Mouse (Mus musculus): ENCODE data around the gene Naa80. TPM values are rescaled to one million over a fixed set of nuclear protein-coding genes. Genes with fewer than 3 reads are reported as not detected.

Gene Naa80
- polyA plus RNA-seq, 1 experiment from 2014 or later = 15.1 TPM

- 17% methylated on average over 14 of the region's 14 CpGs for WGBS
- peaks cover 78% of the 10 kb centered on the region for H3K4me1 ChIP-seq (replicated peaks)
These were observed 51.3 kb downstream of the Naa80 start for GRCm38 (mm10) chr9:107629901-107630425.

GRCm38 (mm10) chr9:107630576-107630975 lies 51.9 kb downstream of the Naa80 start:
- no peaks in the 10 kb centered on the region for H3K27me3 ChIP-seq (replicated peaks)
- WGBS = 25% methylated on average over 4 of the region's 4 CpGs
- 0 out of 2 replicates have a peak, but pooled peaks cover 4% of the 10 kb centered on the region for H3K36me3 ChIP-seq
- no peaks in the 10 kb centered on the region for H3K9me3 ChIP-seq
- H3K27ac ChIP-seq = peak overlapping the region; percentile 72
- H3K4me1 ChIP-seq (replicated peaks) = peaks cover 75% of the 10 kb centered on the region
- H3K4me3 ChIP-seq (replicated peaks) = no peak overlapping the region
- 0 out of 2 replicates have a peak overlapping the region, but pooled peaks have one; percentile 5 for H3K9ac ChIP-seq
- peak overlapping the region; percentile 38; the same call in 1 of the 2 replicates for H3K4me2 ChIP-seq (replicated peaks)
- no peak for ATAC-seq

More at GRCm38 (mm10) chr9:107629901-107630425, 51.3 kb downstream of the Naa80 start:
- Histone ChIP-seq H3K4me3 (replicated peaks) (no peak overlapping the region), H3K9ac (peak overlapping the region; percentile 5; the same call in 1 of the 2 replicates), H3K9me3 (no peaks in the 10 kb centered on the region), H3K27ac (peak overlapping the region; percentile 72), H3K27me3 (replicated peaks) (no peaks in the 10 kb centered on the region), H3K4me2 (replicated peaks) (peak overlapping the region; percentile 38), H3K36me3 (0 out of 2 replicates have a peak, but pooled peaks cover 4% of the 10 kb centered on the region)
- no peak for ATAC-seq

- Histone ChIP-seq H3K4me3 (replicated peaks) (0 out of 2 replicates have a peak overlapping the region, but pooled peaks have one; percentile 91), H3K4me1 (replicated peaks) (peaks cover 75% of the 10 kb centered on the region), H3K27me3 (replicated peaks) (no peaks in the 10 kb centered on the region), H3K27ac (peak overlapping the region; percentile 88; the same call in 1 of the 2 replicates), H3K9me3 (no peaks in the 10 kb centered on the region), H3K36me3 (0 out of 2 replicates have a peak, but pooled peaks cover 4% of the 10 kb centered on the region), H3K9ac (peak overlapping the region; percentile 98; the same call in 1 of the 2 replicates), H3K4me2 (replicated peaks) (peak overlapping the region; percentile 94)
- 72% methylated on average over 9 of the region's 9 CpGs for WGBS
- no peak for ATAC-seq
These were observed 52.7 kb downstream of the Naa80 start for GRCm38 (mm10) chr9:107631311-107631826.

GRCm38 (mm10) chr9:107631861-107632260 lies 53.2 kb downstream of the Naa80 start:
- peak overlapping the region; percentile 98 for H3K9ac ChIP-seq
- H3K27me3 ChIP-seq (replicated peaks) = no peaks in the 10 kb centered on the region
- 0 out of 2 replicates have a peak overlapping the region, but pooled peaks have one; percentile 91 for H3K4me3 ChIP-seq (replicated peaks)
- no peak for ATAC-seq
- H3K4me1 ChIP-seq (replicated peaks) = peaks cover 70% of the 10 kb centered on the region
- peak overlapping the region; percentile 94 for H3K4me2 ChIP-seq (replicated peaks)
- H3K27ac ChIP-seq = peak overlapping the region; percentile 88; the same call in 1 of the 2 replicates
- no peaks in the 10 kb centered on the region for H3K9me3 ChIP-seq
- 92% methylated on average over 8 of the region's 8 CpGs for WGBS
- 0 out of 2 replicates have a peak, but pooled peaks cover 4% of the 10 kb centered on the region for H3K36me3 ChIP-seq

- 73% methylated on average over 6 of the region's 6 CpGs for WGBS
- peak overlapping the region; percentile 91 for H3K4me3 ChIP-seq (replicated peaks)
- H3K9ac ChIP-seq = peak overlapping the region; percentile 98
- H3K9me3 ChIP-seq = no peaks in the 10 kb centered on the region
- H3K4me1 ChIP-seq (replicated peaks) = peaks cover 66% of the 10 kb centered on the region
- no peak for ATAC-seq
- H3K27ac ChIP-seq = peak overlapping the region; percentile 88
- 0 out of 2 replicates have a peak, but pooled peaks cover 4% of the 10 kb centered on the region for H3K36me3 ChIP-seq
- no peaks in the 10 kb centered on the region for H3K27me3 ChIP-seq (replicated peaks)
- H3K4me2 ChIP-seq (replicated peaks) = peak overlapping the region; percentile 94
These were observed 53.8 kb downstream of the Naa80 start for GRCm38 (mm10) chr9:107632478-107632877.

GRCm38 (mm10) chr9:107633091-107633660 lies 54.5 kb downstream of the Naa80 start:
- H3K27ac ChIP-seq = peak overlapping the region; percentile 88
- H3K9ac ChIP-seq = peak overlapping the region; percentile 98
- peak; percentile 46 for ATAC-seq
- H3K4me2 ChIP-seq (replicated peaks) = peak overlapping the region; percentile 94
- peak overlapping the region; percentile 91 for H3K4me3 ChIP-seq (replicated peaks)
- peaks cover 59% of the 10 kb centered on the region for H3K4me1 ChIP-seq (replicated peaks)
- WGBS = 1% methylated on average over 33 of the region's 33 CpGs
- 0 out of 2 replicates have a peak, but pooled peaks cover 4% of the 10 kb centered on the region for H3K36me3 ChIP-seq
- H3K9me3 ChIP-seq = no peaks in the 10 kb centered on the region
- no peaks in the 10 kb centered on the region for H3K27me3 ChIP-seq (replicated peaks)

Other genes starting within 250 kb of the Naa80 start
- gene Hemk1, start 240.5 kb upstream of the Naa80 start, polyA plus RNA-seq (2015; fragmentation: Nextera tagmentation; extraction: Ambion mirVana) = 9.0 and 11.1 TPM in 2 replicates
- gene 6430571L13Rik, start 238.3 kb upstream of the Naa80 start, polyA plus RNA-seq (2015; fragmentation: Nextera tagmentation; extraction: Ambion mirVana) = 0.28 and 0.40 TPM in 2 replicates
- gene Cacna2d2, start 179.3 kb upstream of the Naa80 start, polyA plus RNA-seq (2015; fragmentation: Nextera tagmentation; extraction: Ambion mirVana) = 0.29 and 0.34 TPM in 2 replicates
- gene Tmem115, start 44.9 kb upstream of the Naa80 start, polyA plus RNA-seq (2015; fragmentation: Nextera tagmentation; extraction: Ambion mirVana) = 42.2 and 43.0 TPM in 2 replicates
- 31.2 and 35.8 TPM in 2 replicates for gene Cyb561d2, start 36.7 kb upstream of the Naa80 start, polyA plus RNA-seq (2015; fragmentation: Nextera tagmentation; extraction: Ambion mirVana)
- 33.9 and 36.9 TPM in 2 replicates for gene Nprl2, start 36.7 kb upstream of the Naa80 start, polyA plus RNA-seq (2015; fragmentation: Nextera tagmentation; extraction: Ambion mirVana)
- gene Zmynd10, start 31.6 kb upstream of the Naa80 start, polyA plus RNA-seq (2015; fragmentation: Nextera tagmentation; extraction: Ambion mirVana) = 0.67 and 0.68 TPM in 2 replicates
- gene Rassf1, start 27.3 kb upstream of the Naa80 start, polyA plus RNA-seq (2015; fragmentation: Nextera tagmentation; extraction: Ambion mirVana) = 51.7 and 52.7 TPM in 2 replicates
- 44.2 and 45.0 TPM in 2 replicates for gene Tusc2, start 15.6 kb upstream of the Naa80 start, polyA plus RNA-seq (2015; fragmentation: Nextera tagmentation; extraction: Ambion mirVana)
- gene Hyal2, start 10.9 kb upstream of the Naa80 start, polyA plus RNA-seq (2015; fragmentation: Nextera tagmentation; extraction: Ambion mirVana) = 81.0 and 87.9 TPM in 2 replicates
- 5.9 and 7.4 TPM in 2 replicates for gene Hyal1, start 2.0 kb upstream of the Naa80 start, polyA plus RNA-seq (2015; fragmentation: Nextera tagmentation; extraction: Ambion mirVana)
- 0.74 and 0.97 TPM in 2 replicates for gene Hyal3, start 1.9 kb downstream of the Naa80 start, polyA plus RNA-seq (2015; fragmentation: Nextera tagmentation; extraction: Ambion mirVana)
- 66.4 and 81.9 TPM in 2 replicates for gene Ifrd2, start 8.8 kb downstream of the Naa80 start, polyA plus RNA-seq (2015; fragmentation: Nextera tagmentation; extraction: Ambion mirVana)
- 34.7 and 37.5 TPM in 2 replicates for gene Sema3b, start 30.3 kb downstream of the Naa80 start, polyA plus RNA-seq (2015; fragmentation: Nextera tagmentation; extraction: Ambion mirVana)
- 334 and 335 TPM in 2 replicates for gene Gnai2, start 56.5 kb downstream of the Naa80 start, polyA plus RNA-seq (2015; fragmentation: Nextera tagmentation; extraction: Ambion mirVana)
- 8.4 and 16.0 TPM in 2 replicates for gene Slc38a3, start 90.6 kb downstream of the Naa80 start, polyA plus RNA-seq (2015; fragmentation: Nextera tagmentation; extraction: Ambion mirVana)
- gene Gnat1, start 100.8 kb downstream of the Naa80 start, polyA plus RNA-seq (2015; fragmentation: Nextera tagmentation; extraction: Ambion mirVana) = 0.82 and 1.9 TPM in 2 replicates
- 8.9 and 11.2 TPM in 2 replicates for gene Sema3f, start 131.6 kb downstream of the Naa80 start, polyA plus RNA-seq (2015; fragmentation: Nextera tagmentation; extraction: Ambion mirVana)
- gene Rbm5, start 192.1 kb downstream of the Naa80 start, polyA plus RNA-seq (2015; fragmentation: Nextera tagmentation; extraction: Ambion mirVana) = 153 and 154 TPM in 2 replicates